Mouse (Mus musculus) kidney, embryonic 14.5 days (tissue): Measurements from ENCODE around the gene Rps9. TPM values are rescaled to one million over a fixed set of nuclear protein-coding genes. Genes with fewer than 3 reads are reported as not detected.
"Not testable (repeated sequence)": the region's sequence is repeated elsewhere in the genome, so short reads cannot be mapped to it uniquely, and the experiment has no call there.

Source experiments
- ATAC-seq: fragments of 200-750 bp; cut with Nextera tagmentation; 2 replicates; pipeline ENCODE4 v1.8.0; 2017; ENCODE audit warnings: moderate number of reproducible peaks, mild to moderate bottlenecking, moderate TSS enrichment, moderate library complexity; ENCODE audit not compliant: low FRiP score, low TSS enrichment
- H3K27ac ChIP-seq: fragments of 300-500 bp; sonication (generic); 2 replicates; pipeline ENCODE4 v1.5.1; 2014; ENCODE audit warnings: low read depth, mild to moderate bottlenecking, low read length, moderate library complexity, mixed read lengths
- H3K27me3 ChIP-seq: fragments of 300-500 bp; sonication (generic); 2 replicates; pipeline ENCODE4 v1.6.1; 2014; ENCODE audit warnings: mild to moderate bottlenecking, low read length; ENCODE audit not compliant: control insufficient read depth, insufficient read depth
- H3K36me3 ChIP-seq: fragments of 300-500 bp; sonication (generic); 2 replicates; pipeline ENCODE4 v1.6.1; 2014; ENCODE audit warnings: low read length, mixed read lengths; ENCODE audit not compliant: control insufficient read depth, insufficient read depth
- H3K4me1 ChIP-seq: fragments of 300-500 bp; sonication (generic); 2 replicates; pipeline ENCODE4 v1.6.1; 2014; ENCODE audit warnings: low read length, mixed read lengths; ENCODE audit not compliant: control insufficient read depth, insufficient read depth
- H3K4me2 ChIP-seq: fragments of 300-500 bp; sonication (generic); replicated peaks from 2 replicates; pipeline ENCODE4 v1.6.1; 2014; ENCODE audit warnings: low read depth, mild to moderate bottlenecking, low read length
- H3K4me3 ChIP-seq: fragments of 300-500 bp; sonication (generic); 2 replicates; pipeline ENCODE4 v1.5.1; 2014; ENCODE audit warnings: mild to moderate bottlenecking, low read length
- H3K9ac ChIP-seq: fragments of 300-500 bp; sonication (generic); 2 replicates; pipeline ENCODE4 v1.6.1; 2014; ENCODE audit warnings: low read depth, mild to moderate bottlenecking, low read length, moderate library complexity
- H3K9me3 ChIP-seq: fragments of 300-500 bp; sonication (generic); 2 replicates; pipeline ENCODE4 v1.6.1; 2016; ENCODE audit warnings: low read length; ENCODE audit not compliant: control insufficient read depth
- WGBS: fragments of 180-500 bp; shearing (Covaris S2); extraction: QIAGEN DNeasy Blood & Tissue Kit; methylation state at CpG from one replicate; pipeline ENCODE4 v1.1.7; 2014; 5-methylcytosine and 5-hydroxymethylcytosine counted together
- polyA plus RNA-seq: library from polyadenylated mRNA; unstranded; fragments of >200 nt; fragmentation: Nextera tagmentation; extraction: Ambion mirVana; gene quantifications from 2 replicates; pipeline ENCODE4 v1.2.1, GENCODE M21; 2014

The Rps9 gene
- polyA plus RNA-seq, 1 experiment from 2014 or later = 1,617 TPM

GRCm38 (mm10) chr7:3706343-3706934, 2.6 kb downstream of the Rps9 start:
- Histone ChIP-seq H3K9ac (peak overlapping the region; percentile 94; the same call in 1 of the 2 replicates), H3K36me3 (peaks cover 26% of the 10 kb centered on the region), H3K27ac (no peak overlapping the region), H3K9me3 (no peaks in the 10 kb centered on the region), H3K4me2 (peak overlapping the region; percentile 87), H3K4me3 (peak overlapping the region; percentile 91), H3K27me3 (no peaks in the 10 kb centered on the region), H3K4me1 (peaks cover 3% of the 10 kb centered on the region; the same call in 1 of the 2 replicates)
- no peak for ATAC-seq
- WGBS = 62% methylated on average over 11 of the region's 11 CpGs

GRCm38 (mm10) chr7:3707027-3707426, 3.2 kb downstream of the Rps9 start:
- peaks cover 26% of the 10 kb centered on the region for H3K36me3 ChIP-seq
- H3K9ac ChIP-seq = no peak overlapping the region
- H3K4me1 ChIP-seq = peaks cover 3% of the 10 kb centered on the region; the same call in 1 of the 2 replicates
- no peaks in the 10 kb centered on the region for H3K27me3 ChIP-seq
- ATAC-seq = no peak
- no peak overlapping the region for H3K27ac ChIP-seq
- no peaks in the 10 kb centered on the region for H3K9me3 ChIP-seq
- no peak overlapping the region; the same call in 1 of the 2 replicates for H3K4me3 ChIP-seq
- WGBS = 74% methylated on average over 4 of the region's 4 CpGs
- H3K4me2 ChIP-seq = no peak overlapping the region

- no peak overlapping the region for H3K4me2 ChIP-seq
- H3K9ac ChIP-seq = no peak overlapping the region
- no peak overlapping the region for H3K27ac ChIP-seq
- peaks cover 26% of the 10 kb centered on the region for H3K36me3 ChIP-seq
- H3K27me3 ChIP-seq = no peaks in the 10 kb centered on the region
- no peaks in the 10 kb centered on the region for H3K9me3 ChIP-seq
- 40% methylated on average over 7 of the region's 7 CpGs for WGBS
- ATAC-seq = no peak
- peaks cover 3% of the 10 kb centered on the region; the same call in 1 of the 2 replicates for H3K4me1 ChIP-seq
- H3K4me3 ChIP-seq = no peak overlapping the region
Observed at GRCm38 (mm10) chr7:3707568-3708413, 4.0 kb downstream of the Rps9 start.

- ATAC-seq, H3K4me3 ChIP-seq, H3K4me1 ChIP-seq, H3K27me3 ChIP-seq, H3K4me2 ChIP-seq, H3K9ac ChIP-seq, H3K9me3 ChIP-seq, H3K27ac ChIP-seq: not testable (repeated sequence)
- H3K36me3 ChIP-seq = peaks cover 26% of the 10 kb centered on the region
- 25% methylated on average over 5 of the region's 5 CpGs for WGBS
Observed at GRCm38 (mm10) chr7:3708447-3708980, 4.7 kb downstream of the Rps9 start.

- WGBS = 70% methylated on average over 1 of the region's 1 CpGs
- ATAC-seq = no peak
- H3K9ac ChIP-seq = no peak overlapping the region
Observed at GRCm38 (mm10) chr7:3709000-3709399, 5.2 kb downstream of the Rps9 start.

GRCm38 (mm10) chr7:3712264-3712942, 8.6 kb downstream of the Rps9 start:
- H3K4me2 ChIP-seq = no peak overlapping the region
- H3K36me3 ChIP-seq = peaks cover 6% of the 10 kb centered on the region
- no peak overlapping the region for H3K4me3 ChIP-seq
- H3K9me3 ChIP-seq = no peaks in the 10 kb centered on the region
- no peak overlapping the region for H3K27ac ChIP-seq
- H3K9ac ChIP-seq = no peak overlapping the region
- no peaks in the 10 kb centered on the region for H3K27me3 ChIP-seq
- H3K4me1 ChIP-seq = no peaks in the 10 kb centered on the region
- WGBS = 38% methylated on average over 5 of the region's 5 CpGs
- ATAC-seq = no peak

More at GRCm38 (mm10) chr7:3709000-3709399, 5.2 kb downstream of the Rps9 start:
- Histone ChIP-seq H3K27ac (no peak overlapping the region), H3K4me3 (no peak overlapping the region), H3K9me3 (no peaks in the 10 kb centered on the region), H3K4me1 (peaks cover 3% of the 10 kb centered on the region; the same call in 1 of the 2 replicates), H3K4me2 (no peak overlapping the region), H3K36me3 (peaks cover 26% of the 10 kb centered on the region), H3K27me3 (no peaks in the 10 kb centered on the region)

DNA sequence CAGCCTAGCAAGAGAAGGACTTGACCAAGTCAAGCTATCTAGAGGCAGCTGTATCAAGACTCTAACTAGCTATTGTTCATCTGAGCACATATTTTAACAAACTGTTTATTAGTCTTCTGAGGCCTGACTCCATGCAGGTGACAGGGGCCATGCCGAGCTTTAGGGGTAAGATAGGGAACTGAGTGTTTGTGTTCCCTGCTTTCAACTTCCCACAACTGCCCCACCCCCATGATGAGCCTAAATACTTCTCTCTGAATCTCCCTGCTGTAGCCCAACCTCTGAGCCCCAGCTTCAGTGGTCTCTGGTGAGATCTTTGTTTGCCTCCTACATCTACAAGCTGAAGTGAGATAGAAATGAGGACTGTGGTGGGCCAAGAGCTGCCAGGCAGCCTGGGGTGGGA, 11.5 kb downstream of the Rps9 start:
- 57% methylated on average over 1 of the region's 1 CpGs for WGBS
- no peaks in the 10 kb centered on the region for H3K9me3 ChIP-seq

DNA sequence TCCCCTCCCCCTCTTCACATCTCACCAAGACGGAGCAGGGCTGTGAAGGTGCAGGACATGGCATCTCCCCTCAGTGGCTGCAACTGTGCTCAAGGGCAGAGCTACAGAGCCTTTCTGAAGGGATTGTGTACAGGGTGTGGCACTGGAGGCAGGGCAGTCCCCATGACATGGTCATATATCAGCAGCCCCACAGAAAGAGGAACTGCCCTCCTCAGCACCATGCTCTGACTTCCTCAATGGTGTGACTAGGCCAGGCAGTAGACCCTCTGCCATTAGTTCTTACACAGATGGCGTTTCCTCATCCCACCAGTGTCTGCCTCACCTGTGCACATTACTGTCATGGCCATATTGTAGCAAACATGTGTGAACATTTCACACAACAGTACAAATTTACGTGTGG, 16.5 kb downstream of the Rps9 start, which contains the start of gene Pirb:
Gene Pirb (minus strand): TSS at position 124 of the 400 bp plus-strand sequence.
- H3K4me1 ChIP-seq, H3K9me3 ChIP-seq, H3K9ac ChIP-seq, H3K4me2 ChIP-seq, H3K4me3 ChIP-seq, ATAC-seq, H3K36me3 ChIP-seq, H3K27ac ChIP-seq, H3K27me3 ChIP-seq: not testable (repeated sequence)
- WGBS = 88% methylated on average over 1 of the region's 3 CpGs

More for the DNA sequence above, 11.5 kb downstream of the Rps9 start:
- Histone ChIP-seq H3K36me3 (no peaks in the 10 kb centered on the region), H3K4me3 (no peak overlapping the region), H3K4me1 (no peaks in the 10 kb centered on the region), H3K9ac (no peak overlapping the region), H3K4me2 (no peak overlapping the region), H3K27ac (no peak overlapping the region), H3K27me3 (no peaks in the 10 kb centered on the region)
- ATAC-seq = no peak
